Mouse (Mus musculus) urinary bladder, adult 2 months (tissue): ENCODE data around the gene Prkcsh. TPM values are rescaled to one million over a fixed set of nuclear protein-coding genes. Genes with fewer than 3 reads are reported as not detected.

Experiments
- DNase-seq: peaks from one replicate; pipeline ENCODE4 v3.0.0; 2022; ENCODE audit warnings: low spot score
- polyA plus RNA-seq: library from polyadenylated mRNA; depleted of rRNA; stranded (reverse); fragments of >200 nt; gene quantifications from 2 replicates; pipeline ENCODE4 v1.2.3, GENCODE M21; 2012; rRNA removed

Prkcsh gene
- polyA plus RNA-seq, 1 experiment = 84.4 TPM

- no peak for DNase-seq
These were observed 46.7 kb downstream of the Prkcsh start for GRCm38 (mm10) chr9:22049315-22049714.

DNA sequence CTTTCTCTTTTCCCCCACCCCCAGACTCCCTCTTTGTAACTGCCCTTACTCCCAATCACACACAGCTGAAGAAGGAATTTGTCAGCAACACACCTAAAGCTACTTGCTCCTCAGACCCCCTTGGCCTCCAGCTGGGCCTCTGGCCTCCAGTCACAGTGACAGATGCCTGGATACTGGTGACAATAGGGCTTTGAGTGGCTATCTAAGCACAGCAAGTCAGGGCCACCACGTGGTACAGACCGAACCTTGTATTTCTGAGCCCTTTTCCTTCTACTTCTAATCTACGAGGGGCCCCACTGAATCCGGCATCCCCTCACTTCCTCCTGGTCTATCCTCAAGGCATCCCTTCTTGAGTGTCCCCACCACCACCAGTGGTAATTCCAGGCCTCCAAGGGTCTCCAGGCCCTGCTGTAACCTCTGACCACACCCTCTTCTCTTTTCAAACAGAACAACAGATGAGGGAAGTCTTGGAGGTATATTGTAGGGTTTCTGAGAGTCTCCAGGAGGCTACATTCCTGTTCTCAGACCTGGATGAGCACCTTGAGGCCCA is 47.2 kb downstream of the Prkcsh start:
- DNase-seq = no peak

GRCm38 (mm10) chr9:22050351-22050889 is 47.8 kb downstream of the Prkcsh start:
- DNase-seq = no peak

GRCm38 (mm10) chr9:22051161-22051957 is 48.8 kb downstream of the Prkcsh start:
- DNase-seq = no peak

DNA sequence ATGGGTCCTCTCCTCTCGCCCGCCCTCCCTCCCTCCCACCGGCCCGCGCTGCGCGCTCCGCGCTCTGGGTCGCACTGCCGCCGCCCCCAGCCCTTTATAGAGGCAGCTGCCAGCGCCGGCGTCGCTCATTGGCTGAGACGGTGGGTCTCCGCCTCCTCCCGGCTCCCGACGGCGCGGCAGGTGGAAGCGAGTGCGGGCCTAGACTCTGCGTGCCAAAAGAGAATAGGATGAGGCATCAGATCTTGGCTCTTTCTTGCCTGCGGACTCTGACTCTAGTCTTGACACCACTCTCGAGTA is 49.3 kb downstream of the Prkcsh start, which contains the start of gene Elavl3:
Gene Elavl3 (minus strand): TSS at position 66 of the 297 bp plus-strand sequence.
- no peak for DNase-seq

- no peak for DNase-seq
These were observed 51.1 kb downstream of the Prkcsh start for GRCm38 (mm10) chr9:22053657-22054056.

GRCm38 (mm10) chr9:22054411-22055076 is 51.9 kb downstream of the Prkcsh start:
- DNase-seq = no peak

DNA sequence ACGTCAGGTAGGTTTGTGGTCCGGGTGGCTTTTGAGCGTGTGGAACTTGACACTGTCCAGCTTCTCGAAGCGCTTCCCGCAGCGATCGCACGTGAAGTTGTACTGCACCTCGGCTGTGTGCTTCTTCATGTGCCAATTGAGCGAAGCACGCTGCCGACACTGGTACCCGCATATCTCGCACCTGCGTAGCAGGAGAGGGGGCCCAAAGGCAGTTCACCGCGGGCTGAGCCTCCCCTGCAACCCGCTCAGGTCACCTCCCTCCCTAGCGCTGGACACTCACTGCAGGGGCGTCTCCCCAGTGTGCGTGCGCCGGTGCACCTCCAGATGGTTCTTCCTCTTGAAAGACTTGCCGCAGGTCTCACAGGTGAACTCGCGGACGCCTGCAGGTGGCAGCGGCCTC is 53.1 kb downstream of the Prkcsh start:
- DNase-seq = no peak

GRCm38 (mm10) chr9:22056303-22056910 is 53.8 kb downstream of the Prkcsh start:
- DNase-seq = no peak

GRCm38 (mm10) chr9:22057031-22057517 is 54.5 kb downstream of the Prkcsh start:
- DNase-seq = no peak

DNA sequence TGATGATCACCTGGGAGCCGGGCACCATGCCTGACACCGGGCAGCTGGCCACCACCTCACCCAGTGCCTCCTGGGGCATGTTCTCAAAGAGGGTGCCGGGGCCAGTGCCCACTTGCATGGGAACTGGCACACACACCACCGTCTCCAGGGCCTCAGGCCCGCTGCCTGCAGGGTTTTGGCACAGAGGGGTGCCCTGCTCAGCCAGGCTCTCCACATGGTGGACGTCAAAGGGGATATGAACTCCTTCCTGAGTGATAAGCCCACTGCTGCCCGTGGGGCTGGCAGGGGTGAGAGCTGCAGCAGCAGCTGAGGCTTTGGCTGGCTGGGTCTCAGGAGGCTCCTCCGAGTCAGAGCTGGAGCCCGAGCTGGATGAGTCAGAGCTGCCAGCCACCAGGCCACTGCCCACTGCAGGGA is 55.4 kb downstream of the Prkcsh start:
- DNase-seq = no peak

DNA sequence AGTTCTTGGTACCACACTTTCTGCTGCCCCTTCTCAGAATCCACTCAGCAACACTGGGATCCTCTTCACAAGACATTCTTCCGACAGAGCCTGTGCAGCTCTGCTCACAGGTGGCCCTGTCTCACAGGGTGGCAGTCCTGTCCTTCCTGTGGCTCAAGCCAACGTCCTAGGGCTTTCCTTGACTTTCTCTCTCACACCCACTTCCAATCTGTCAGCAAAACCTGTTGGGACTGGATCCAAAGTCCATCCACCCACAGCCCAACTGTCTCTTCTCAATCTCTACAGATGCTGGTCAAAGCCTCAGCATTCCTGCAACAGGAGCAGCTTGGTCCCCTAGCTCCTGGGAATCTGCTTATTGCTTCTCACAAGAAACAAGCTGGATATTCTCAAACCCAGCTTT is 58.7 kb downstream of the Prkcsh start:
- no peak for DNase-seq

Other genes with a start within 250 kb of the Prkcsh start
- gene Spc24, start 242.5 kb upstream of the Prkcsh start, polyA plus RNA-seq = 2.4 and 3.0 TPM in 2 replicates
- gene Kank2, start 204.1 kb upstream of the Prkcsh start, polyA plus RNA-seq = 44.6 and 77.0 TPM in 2 replicates
- 1.2 and 2.0 TPM in 2 replicates for gene Angptl8, start 167.3 kb upstream of the Prkcsh start, polyA plus RNA-seq
- 89.2 and 102 TPM in 2 replicates for gene Dock6, start 150.2 kb upstream of the Prkcsh start, polyA plus RNA-seq
- gene Rab3d, start 84.6 kb upstream of the Prkcsh start, polyA plus RNA-seq = 54.4 and 59.9 TPM in 2 replicates
- 8.8 and 9.4 TPM in 2 replicates for gene Ccdc159, start 75.3 kb upstream of the Prkcsh start, polyA plus RNA-seq
- gene Tmem205, start 75.2 kb upstream of the Prkcsh start, polyA plus RNA-seq = 93.0 and 101 TPM in 2 replicates
- 14.5 and 17.1 TPM in 2 replicates for gene Plppr2, start 65.8 kb upstream of the Prkcsh start, polyA plus RNA-seq
- gene Swsap1, start 47.1 kb upstream of the Prkcsh start, polyA plus RNA-seq = 4.6 and 6.4 TPM in 2 replicates
- gene Epor, start 39.3 kb upstream of the Prkcsh start, polyA plus RNA-seq = 1.8 and 2.1 TPM in 2 replicates
- gene Rgl3, start 13.4 kb upstream of the Prkcsh start, polyA plus RNA-seq = 25.7 and 27.3 TPM in 2 replicates
- 0.19 and 0.29 TPM in 2 replicates for gene Ccdc151, start 172 bp upstream of the Prkcsh start, polyA plus RNA-seq
- 0.06 and 0.16 TPM in 2 replicates for gene Elavl3, start 49.2 kb downstream of the Prkcsh start, polyA plus RNA-seq
- not detected in 2 replicates for gene Gm49318, start 68.5 kb downstream of the Prkcsh start, polyA plus RNA-seq
- gene Zfp653, start 68.6 kb downstream of the Prkcsh start, polyA plus RNA-seq = 18.0 and 21.3 TPM in 2 replicates
- gene Ecsit, start 82.6 kb downstream of the Prkcsh start, polyA plus RNA-seq = 39.4 and 40.3 TPM in 2 replicates
- gene Cnn1, start 96.4 kb downstream of the Prkcsh start, polyA plus RNA-seq = 3,917 and 4,778 TPM in 2 replicates
- 74.8 and 97.4 TPM in 2 replicates for gene Elof1, start 114.4 kb downstream of the Prkcsh start, polyA plus RNA-seq
- gene Acp5, start 132.9 kb downstream of the Prkcsh start, polyA plus RNA-seq = 24.0 and 35.7 TPM in 2 replicates
- 84.1 and 92.9 TPM in 2 replicates for gene Pigyl, start 154.0 kb downstream of the Prkcsh start, polyA plus RNA-seq
- 1.3 and 1.4 TPM in 2 replicates for gene Zfp872, start 185.3 kb downstream of the Prkcsh start, polyA plus RNA-seq
- 44.2 and 47.3 TPM in 2 replicates for gene Zfp809, start 222.9 kb downstream of the Prkcsh start, polyA plus RNA-seq